Mouse (Mus musculus) kidney, adult 11 months (tissue): ENCODE results near the gene Runx3.

Source experiments
- DNase-seq: peaks from one replicate; pipeline ENCODE4 v3.0.0; 2022

Runx3 gene

DNA sequence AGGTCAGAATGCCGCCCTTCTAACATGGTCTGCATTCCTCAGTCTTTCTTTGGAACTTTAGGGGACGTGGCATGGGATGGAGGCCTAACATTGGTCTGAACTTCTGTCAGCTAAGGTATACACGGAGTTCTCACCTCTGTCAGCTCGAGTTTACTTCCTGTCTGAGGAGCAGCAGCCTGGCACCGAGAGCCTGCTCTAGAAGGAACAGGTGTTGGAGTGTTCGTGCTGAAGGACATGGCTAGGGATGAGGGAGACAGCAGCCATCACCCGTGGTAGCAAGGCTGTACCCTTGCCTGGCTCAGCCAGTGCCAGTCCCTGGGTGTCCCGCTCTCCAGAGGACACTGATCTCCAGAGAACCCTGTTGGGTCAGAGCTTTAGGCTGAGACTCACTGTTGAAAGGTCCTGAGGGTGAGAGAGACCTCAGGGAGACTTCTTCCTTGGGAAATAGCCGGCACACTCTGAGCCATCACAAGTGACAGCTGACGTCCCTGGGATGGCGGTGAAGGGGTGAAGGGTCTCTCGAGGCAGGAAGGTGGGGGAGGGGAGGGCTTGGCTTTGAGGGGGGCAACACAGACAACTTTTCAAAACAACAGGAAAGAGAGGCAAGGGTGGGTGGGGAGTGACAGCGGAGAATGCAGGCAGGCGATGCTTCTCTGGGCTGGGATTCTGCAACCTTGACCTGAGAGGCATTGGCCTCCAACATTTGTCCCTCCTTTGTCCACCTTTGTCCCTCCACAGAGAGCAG is 4.9 kb upstream of the Runx3 start:
- no peak for DNase-seq

DNA sequence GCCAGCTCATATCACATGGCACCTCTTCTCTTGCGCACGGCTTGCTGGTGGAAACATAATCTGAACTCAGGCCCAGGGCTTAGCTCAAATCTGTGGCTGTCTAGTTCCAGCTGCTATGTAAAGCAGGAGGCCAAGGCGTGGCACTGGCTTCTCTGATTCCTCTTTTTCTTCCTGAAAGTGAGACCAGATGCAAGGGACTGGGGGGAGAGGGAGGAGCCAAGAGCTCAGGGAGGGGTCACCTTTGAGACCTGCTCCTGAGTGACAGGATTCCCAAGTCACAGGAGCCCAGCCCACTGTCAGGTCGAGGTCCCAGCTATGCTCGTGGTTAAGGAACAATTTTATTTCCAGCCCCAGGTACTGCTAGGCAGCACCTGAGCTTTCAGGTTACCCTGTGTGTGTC is 4.1 kb upstream of the Runx3 start:
- no peak for DNase-seq

GRCm38 (mm10) chr4:135117846-135118245 is 2.6 kb upstream of the Runx3 start:
- DNase-seq: no peak

- no peak for DNase-seq
Observed at GRCm38 (mm10) chr4:135118855-135119474, 1.5 kb upstream of the Runx3 start.

DNA sequence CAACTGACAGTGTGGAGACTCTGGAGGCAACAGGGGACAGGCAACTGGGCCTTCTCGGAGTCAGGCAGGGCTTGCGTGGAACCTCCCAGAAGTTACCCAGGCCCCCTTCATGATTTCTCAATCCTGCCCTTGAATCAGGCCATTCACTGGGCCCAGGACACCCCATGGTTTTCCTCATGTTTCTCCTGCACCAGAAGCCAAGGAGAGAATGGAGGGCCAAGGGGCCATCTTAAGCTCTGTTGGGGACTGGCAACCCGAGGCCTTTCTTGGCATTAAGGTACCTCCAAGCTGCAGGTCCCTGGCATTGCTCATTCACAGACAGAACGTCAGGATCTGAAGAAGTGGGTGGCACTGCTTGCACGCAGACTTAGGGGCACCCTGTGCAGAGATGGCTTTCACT is 3.3 kb downstream of the Runx3 start:
- DNase-seq: no peak

GRCm38 (mm10) chr4:135124732-135125131 is 4.3 kb downstream of the Runx3 start:
- no peak for DNase-seq

GRCm38 (mm10) chr4:135125152-135125551 is 4.7 kb downstream of the Runx3 start:
- DNase-seq: no peak

DNA sequence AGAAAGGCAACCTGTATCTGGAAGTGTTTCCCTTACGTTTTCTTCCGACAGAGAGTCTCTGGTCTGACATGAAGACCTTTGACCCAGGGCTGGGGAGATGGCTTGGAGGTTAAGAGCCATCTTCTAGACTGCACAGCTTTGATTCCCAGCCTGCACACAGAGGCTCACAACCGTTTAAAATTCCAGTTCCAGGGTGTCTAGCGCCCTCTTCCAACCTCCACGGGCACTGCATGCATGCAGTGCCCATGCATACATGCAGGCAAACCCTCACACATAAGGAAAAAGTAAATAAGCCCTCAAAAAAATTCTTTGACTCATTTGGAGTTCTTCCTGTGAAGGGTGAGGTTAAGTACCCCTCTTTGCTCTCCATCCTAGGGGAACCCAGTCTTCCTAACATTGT is 5.9 kb downstream of the Runx3 start:
- no peak for DNase-seq

GRCm38 (mm10) chr4:135128841-135129520 is 8.5 kb downstream of the Runx3 start:
- no peak for DNase-seq

DNA sequence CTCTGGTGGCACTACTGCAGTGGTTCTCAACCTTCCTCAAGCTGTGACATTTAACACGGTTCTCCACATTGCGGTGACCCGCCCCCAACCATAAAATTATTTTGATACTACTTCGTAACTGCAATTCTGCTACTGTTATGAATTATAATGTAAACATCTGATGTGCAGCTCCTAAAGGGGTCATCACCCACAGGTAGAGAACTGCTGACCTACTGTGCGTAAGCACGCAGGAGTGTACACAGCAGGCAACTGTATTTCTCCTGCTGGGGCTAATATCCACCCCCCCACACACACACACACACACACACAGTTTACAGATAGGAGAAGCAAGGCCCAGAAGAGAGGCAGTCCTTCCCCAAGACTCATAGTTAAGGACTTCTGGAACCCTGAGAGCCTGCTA is 9.7 kb downstream of the Runx3 start:
- no peak for DNase-seq

DNA sequence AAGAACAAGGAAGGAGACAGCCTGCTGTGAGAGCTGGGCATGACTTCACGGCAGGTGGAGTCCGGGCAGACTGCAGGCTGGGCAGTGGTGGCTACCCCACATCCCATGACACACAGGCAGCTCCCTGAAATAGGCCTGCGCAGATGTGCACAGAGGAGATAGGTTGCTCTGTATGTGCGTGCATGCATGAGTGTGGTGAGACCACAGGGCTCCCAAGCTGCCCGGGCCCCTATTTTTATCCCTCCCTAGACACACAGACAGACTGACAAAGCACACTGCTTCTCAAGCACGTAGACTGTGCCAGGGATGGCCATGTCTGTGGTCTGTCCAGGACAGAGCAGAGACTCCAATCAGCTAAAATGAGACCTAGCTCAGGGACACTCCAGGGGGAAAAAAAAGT is 10.7 kb downstream of the Runx3 start:
- no peak for DNase-seq

GRCm38 (mm10) chr4:135132797-135133196 is 12.3 kb downstream of the Runx3 start:
- no peak for DNase-seq

- DNase-seq: no peak
Observed at GRCm38 (mm10) chr4:135133711-135134110, 13.3 kb downstream of the Runx3 start.

GRCm38 (mm10) chr4:135135331-135135730 is 14.9 kb downstream of the Runx3 start:
- no peak for DNase-seq

- DNase-seq: no peak
Observed at GRCm38 (mm10) chr4:135136202-135136601, 15.8 kb downstream of the Runx3 start.

- no peak for DNase-seq
Observed at GRCm38 (mm10) chr4:135136612-135137011, 16.2 kb downstream of the Runx3 start.

DNA sequence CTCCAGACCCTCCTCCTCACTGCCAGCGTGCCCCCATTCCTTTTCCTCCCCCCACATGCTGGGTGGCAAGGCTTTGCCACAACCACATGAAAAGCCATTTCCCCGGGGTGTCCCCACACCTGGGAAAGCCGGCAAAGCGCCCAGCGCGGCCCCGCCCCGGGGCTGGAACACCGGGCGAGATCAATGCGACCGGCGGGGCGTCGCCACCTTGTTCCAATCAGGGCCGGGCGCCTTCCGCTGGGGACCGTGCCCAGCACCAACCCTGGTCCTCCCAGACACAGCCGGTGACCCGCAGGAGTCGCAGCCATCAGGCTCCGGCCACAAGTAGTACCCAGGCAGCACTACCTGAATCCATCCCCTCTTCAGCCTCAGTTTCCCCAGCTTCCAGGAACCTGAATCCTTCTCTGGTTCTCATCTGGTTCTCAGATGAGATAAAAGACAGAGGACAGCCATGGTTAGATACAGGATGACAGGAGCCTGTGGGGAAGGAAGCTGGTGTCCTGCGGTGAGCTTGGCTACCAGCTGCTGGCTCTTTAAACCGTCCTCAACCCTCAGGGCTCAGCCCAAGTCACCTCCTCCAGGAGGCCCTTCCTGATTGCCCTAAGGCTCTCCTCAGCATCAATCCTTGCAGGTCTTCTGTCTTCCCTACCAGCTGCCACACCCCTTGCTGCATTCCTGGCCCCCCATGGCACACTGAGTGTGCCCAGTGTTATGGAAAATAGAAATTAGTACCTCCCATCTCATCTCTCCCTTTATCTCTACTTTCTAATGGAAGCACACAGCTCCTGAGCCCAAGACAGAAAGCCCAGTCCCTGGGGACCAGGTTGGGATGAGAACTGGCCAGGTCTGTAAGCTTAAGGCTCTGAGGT is 20.4 kb downstream of the Runx3 start:
- DNase-seq: no peak

- DNase-seq: no peak
Observed at GRCm38 (mm10) chr4:135141720-135142119, 21.3 kb downstream of the Runx3 start.

- DNase-seq: no peak
Observed at GRCm38 (mm10) chr4:135146734-135147133, 26.3 kb downstream of the Runx3 start.

GRCm38 (mm10) chr4:135148660-135149059 is 28.2 kb downstream of the Runx3 start:
- DNase-seq: no peak

GRCm38 (mm10) chr4:135150031-135150801 is 29.8 kb downstream of the Runx3 start:
- peak; percentile 49 for DNase-seq
